Mouse (Mus musculus): ENCODE results near the gene Scfd2. TPM values are rescaled to one million over a fixed set of nuclear protein-coding genes. Genes with fewer than 3 reads are reported as not detected.

Scfd2 gene
- polyA plus RNA-seq, 1 experiment: 3.1 TPM

- no peak overlapping the region for H3K27ac ChIP-seq (ENCODE audit: control insufficient read depth, insufficient read depth, low read depth, low read length, poor library complexity)
- WGBS: 47% methylated on average over 8 of the region's 8 CpGs
- TF ChIP-seq POLR2A (IDR thresholded peaks at IDR 0.05; ENCODE audit: borderline replicate concordance, control insufficient read depth, low read depth, low read length): no peak
- TF ChIP-seq CTCF (IDR thresholded peaks at IDR 0.05; ENCODE audit: control insufficient read depth, insufficient read depth, low read length): no peak
- H3K4me1 ChIP-seq (ENCODE audit: control insufficient read depth, insufficient read depth, low read length): no peaks in the 10 kb centered on the region
- H3K4me3 ChIP-seq (replicated peaks; ENCODE audit: control insufficient read depth, low read depth, low read length): no peak overlapping the region
Observed at GRCm38 (mm10) chr5:74205509-74205908, 326.1 kb downstream of the Scfd2 start.

DNA sequence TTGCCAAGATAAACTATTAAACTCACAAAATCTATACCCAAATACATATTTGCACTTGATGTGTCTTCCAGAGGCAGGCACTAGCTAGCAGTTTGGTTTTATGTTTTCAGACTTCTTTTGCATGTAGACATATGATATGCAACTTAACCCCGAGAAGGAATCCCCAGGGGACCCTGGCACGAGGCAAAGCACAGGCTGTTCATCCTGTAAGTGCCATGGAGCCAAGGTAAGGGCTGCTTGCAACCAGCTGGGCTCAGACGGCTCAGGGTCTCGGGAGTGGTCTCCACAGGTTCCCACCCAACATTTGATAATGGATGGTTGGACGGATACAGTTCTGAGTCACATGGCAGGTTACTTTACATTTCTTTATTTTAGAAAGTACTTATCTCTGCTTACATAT lies 327.1 kb downstream of the Scfd2 start:
- Histone ChIP-seq H3K27ac (ENCODE audit: control insufficient read depth, insufficient read depth, low read depth, low read length, poor library complexity) (no peak overlapping the region), H3K4me3 (replicated peaks; ENCODE audit: control insufficient read depth, low read depth, low read length) (no peak overlapping the region), H3K4me1 (ENCODE audit: control insufficient read depth, insufficient read depth, low read length) (peaks cover 2% of the 10 kb centered on the region; the same call in 1 of the 2 replicates)
- WGBS: 87% methylated on average over 5 of the region's 5 CpGs
- no peak for TF ChIP-seq CTCF (IDR thresholded peaks at IDR 0.05; ENCODE audit: control insufficient read depth, insufficient read depth, low read length)
- TF ChIP-seq POLR2A (IDR thresholded peaks at IDR 0.05; ENCODE audit: borderline replicate concordance, control insufficient read depth, low read depth, low read length): no peak

DNA sequence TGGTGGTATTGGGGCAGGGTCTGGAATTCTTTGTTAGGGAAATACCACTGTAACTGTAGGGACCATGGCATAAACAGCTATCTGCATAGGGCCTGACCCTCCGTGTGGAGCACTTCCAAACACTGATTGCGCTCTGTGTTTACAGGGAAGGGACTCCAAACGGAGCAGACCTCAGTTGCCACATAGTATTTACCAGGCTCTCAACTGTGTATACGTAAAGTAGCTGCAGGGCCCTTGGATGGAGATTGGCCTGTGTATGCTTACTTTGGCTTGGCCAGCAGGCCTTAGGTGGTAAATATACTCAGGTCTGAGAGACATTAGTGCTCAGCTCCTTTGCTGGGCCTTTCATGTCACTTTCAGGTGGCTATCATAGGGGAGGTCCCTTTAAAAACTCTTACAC lies 329.0 kb downstream of the Scfd2 start:
- H3K4me1 ChIP-seq (ENCODE audit: control insufficient read depth, insufficient read depth, low read length): peaks cover 2% of the 10 kb centered on the region; the same call in 1 of the 2 replicates
- H3K4me3 ChIP-seq (replicated peaks; ENCODE audit: control insufficient read depth, low read depth, low read length): no peak overlapping the region
- no peak overlapping the region for H3K27ac ChIP-seq (ENCODE audit: control insufficient read depth, insufficient read depth, low read depth, low read length, poor library complexity)
- TF ChIP-seq CTCF (IDR thresholded peaks at IDR 0.05; ENCODE audit: control insufficient read depth, insufficient read depth, low read length) (no peak), POLR2A (IDR thresholded peaks at IDR 0.05; ENCODE audit: borderline replicate concordance, control insufficient read depth, low read depth, low read length) (no peak)
- WGBS: 90% methylated on average over 4 of the region's 4 CpGs

DNA sequence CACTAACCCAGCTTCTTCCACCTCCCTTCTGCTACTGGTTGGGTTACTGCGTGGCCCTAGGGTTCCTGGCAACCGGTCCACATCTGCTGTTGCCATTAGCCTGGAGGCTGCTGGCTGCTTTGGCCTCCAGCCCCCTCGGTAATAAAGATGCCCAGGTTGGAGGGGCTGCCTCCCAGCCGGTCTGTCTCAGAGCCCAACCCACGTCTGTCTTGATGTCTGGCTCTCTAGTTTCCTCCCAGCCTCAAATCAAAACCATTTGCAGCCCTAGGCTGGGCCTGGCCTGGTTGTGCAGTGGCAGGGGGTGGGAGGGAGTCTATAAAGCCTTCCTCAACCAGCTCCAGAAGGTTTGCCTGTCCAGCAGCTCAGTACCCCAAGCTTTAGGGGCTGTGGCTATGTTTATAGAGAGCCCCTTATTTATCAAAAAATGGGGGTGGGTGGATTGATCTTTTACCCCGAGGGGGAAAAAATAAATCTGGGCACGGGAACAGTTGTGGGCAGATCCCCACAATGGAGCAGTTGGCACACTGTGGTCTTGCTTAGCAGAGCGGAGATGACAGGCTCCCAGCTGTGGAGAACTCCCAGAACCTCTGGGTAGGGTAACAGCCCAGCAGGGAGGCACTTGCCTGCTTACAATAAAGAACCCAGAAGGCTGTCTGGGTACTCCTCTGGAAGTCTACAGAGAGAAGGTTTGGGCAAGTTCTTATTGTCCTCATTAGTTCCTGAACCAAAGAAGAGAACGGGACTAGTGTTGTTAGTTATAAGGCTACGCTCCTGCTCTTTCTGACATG lies 329.8 kb downstream of the Scfd2 start:
- TF ChIP-seq POLR2A (IDR thresholded peaks at IDR 0.05; ENCODE audit: borderline replicate concordance, control insufficient read depth, low read depth, low read length): no peak
- no peak for TF ChIP-seq CTCF (IDR thresholded peaks at IDR 0.05; ENCODE audit: control insufficient read depth, insufficient read depth, low read length)
- Histone ChIP-seq H3K4me3 (replicated peaks; ENCODE audit: control insufficient read depth, low read depth, low read length) (no peak overlapping the region), H3K27ac (ENCODE audit: control insufficient read depth, insufficient read depth, low read depth, low read length, poor library complexity) (no peak overlapping the region), H3K4me1 (ENCODE audit: control insufficient read depth, insufficient read depth, low read length) (peaks cover 4% of the 10 kb centered on the region; the same call in 1 of the 2 replicates)
- WGBS: 82% methylated on average over 10 of the region's 10 CpGs

DNA sequence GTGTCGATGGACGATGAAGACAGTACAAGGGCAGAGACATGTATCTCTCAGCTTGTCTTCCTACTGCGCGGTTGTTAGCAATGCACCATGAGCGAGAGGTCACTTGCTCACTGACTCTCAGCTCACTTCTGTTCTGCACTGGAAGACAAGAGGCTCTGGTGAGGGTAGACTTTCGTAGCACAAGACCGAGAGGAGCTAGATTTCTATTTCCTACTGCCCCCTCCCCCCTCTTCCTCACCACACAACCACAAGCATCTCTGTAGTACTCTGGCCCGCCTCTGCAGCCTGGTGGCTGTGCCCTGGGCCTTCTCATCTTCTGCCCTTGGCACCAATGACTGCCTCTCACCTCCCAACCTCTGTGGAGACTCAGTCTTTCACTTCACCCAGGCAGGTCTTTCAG lies 331.1 kb downstream of the Scfd2 start:
- WGBS: 39% methylated on average over 8 of the region's 8 CpGs
- peaks cover 4% of the 10 kb centered on the region; the same call in 1 of the 2 replicates for H3K4me1 ChIP-seq (ENCODE audit: control insufficient read depth, insufficient read depth, low read length)
- H3K4me3 ChIP-seq (replicated peaks; ENCODE audit: control insufficient read depth, low read depth, low read length): no peak overlapping the region
- no peak overlapping the region for H3K27ac ChIP-seq (ENCODE audit: control insufficient read depth, insufficient read depth, low read depth, low read length, poor library complexity)
- no peak for TF ChIP-seq POLR2A (IDR thresholded peaks at IDR 0.05; ENCODE audit: borderline replicate concordance, control insufficient read depth, low read depth, low read length)

DNA sequence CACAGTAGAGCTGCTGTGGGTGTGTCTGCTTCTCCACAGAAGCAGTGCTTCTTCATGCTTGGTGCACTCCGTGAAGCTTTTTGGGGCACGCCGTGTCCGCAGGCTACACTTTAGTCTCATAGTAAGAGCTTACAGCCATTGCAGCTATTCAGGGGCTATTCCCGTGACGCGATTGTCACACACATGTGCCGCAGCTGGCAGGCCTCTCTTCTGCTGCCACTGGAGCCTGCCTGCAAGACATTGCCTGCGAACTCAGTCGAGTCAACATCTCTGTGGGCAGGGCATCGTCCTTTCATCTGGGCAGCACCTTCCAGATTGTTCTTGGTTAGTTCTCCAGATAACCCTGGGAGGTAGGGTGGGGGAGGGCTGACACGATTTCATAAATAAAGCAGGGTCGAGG lies 331.8 kb downstream of the Scfd2 start:
- TF ChIP-seq POLR2A (IDR thresholded peaks at IDR 0.05; ENCODE audit: borderline replicate concordance, control insufficient read depth, low read depth, low read length): no peak
- no peak for TF ChIP-seq CTCF (IDR thresholded peaks at IDR 0.05; ENCODE audit: control insufficient read depth, insufficient read depth, low read length)
- Histone ChIP-seq H3K4me3 (replicated peaks; ENCODE audit: control insufficient read depth, low read depth, low read length) (no peak overlapping the region), H3K4me1 (ENCODE audit: control insufficient read depth, insufficient read depth, low read length) (peaks cover 4% of the 10 kb centered on the region; the same call in 1 of the 2 replicates), H3K27ac (ENCODE audit: control insufficient read depth, insufficient read depth, low read depth, low read length, poor library complexity) (no peak overlapping the region)
- 85% methylated on average over 13 of the region's 13 CpGs for WGBS

DNA sequence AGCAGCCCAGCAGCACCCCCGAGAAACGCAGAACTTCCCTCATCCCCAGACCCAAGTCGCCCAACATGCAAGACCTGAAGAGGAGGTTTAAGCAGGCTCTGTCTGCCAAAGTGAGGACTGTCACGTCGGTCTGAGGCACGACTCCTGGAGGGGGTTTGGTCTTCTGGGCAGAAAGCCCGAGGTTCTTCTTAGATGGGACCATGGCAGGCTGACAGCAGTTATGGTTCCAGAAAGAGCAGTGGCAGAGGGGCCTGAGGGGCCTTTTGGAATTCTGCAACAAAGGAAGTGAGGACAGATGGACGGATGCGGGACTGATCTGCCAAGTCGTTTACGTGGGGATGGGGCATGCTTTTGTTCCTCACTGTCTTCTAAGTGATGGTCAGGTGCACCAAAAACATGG lies 333.1 kb downstream of the Scfd2 start:
- no peak overlapping the region for H3K27ac ChIP-seq (ENCODE audit: control insufficient read depth, insufficient read depth, low read depth, low read length, poor library complexity)
- no peak for TF ChIP-seq CTCF (IDR thresholded peaks at IDR 0.05; ENCODE audit: control insufficient read depth, insufficient read depth, low read length)
- TF ChIP-seq POLR2A (IDR thresholded peaks at IDR 0.05; ENCODE audit: borderline replicate concordance, control insufficient read depth, low read depth, low read length): no peak
- no peak overlapping the region for H3K4me3 ChIP-seq (replicated peaks; ENCODE audit: control insufficient read depth, low read depth, low read length)
- WGBS: 73% methylated on average over 11 of the region's 11 CpGs
- peaks cover 5% of the 10 kb centered on the region for H3K4me1 ChIP-seq (ENCODE audit: control insufficient read depth, insufficient read depth, low read length)

GRCm38 (mm10) chr5:74197541-74198330 lies 333.8 kb downstream of the Scfd2 start:
- TF ChIP-seq POLR2A (IDR thresholded peaks at IDR 0.05; ENCODE audit: borderline replicate concordance, control insufficient read depth, low read depth, low read length) (no peak), CTCF (IDR thresholded peaks at IDR 0.05; ENCODE audit: control insufficient read depth, insufficient read depth, low read length) (no peak)
- Histone ChIP-seq H3K4me1 (ENCODE audit: control insufficient read depth, insufficient read depth, low read length) (peaks cover 5% of the 10 kb centered on the region), H3K4me3 (replicated peaks; ENCODE audit: control insufficient read depth, low read depth, low read length) (peak overlapping the region; percentile 47), H3K27ac (ENCODE audit: control insufficient read depth, insufficient read depth, low read depth, low read length, poor library complexity) (no peak overlapping the region)
- WGBS: 69% methylated on average over 22 of the region's 22 CpGs

All from bone marrow, adult 2 months (tissue).